Mouse (Mus musculus): ENCODE results near the gene Ubald2.
"Not testable (repeated sequence)": the region's sequence is repeated elsewhere in the genome, so short reads cannot be mapped to it uniquely, and the experiment has no call there.

Ubald2 gene

DNA sequence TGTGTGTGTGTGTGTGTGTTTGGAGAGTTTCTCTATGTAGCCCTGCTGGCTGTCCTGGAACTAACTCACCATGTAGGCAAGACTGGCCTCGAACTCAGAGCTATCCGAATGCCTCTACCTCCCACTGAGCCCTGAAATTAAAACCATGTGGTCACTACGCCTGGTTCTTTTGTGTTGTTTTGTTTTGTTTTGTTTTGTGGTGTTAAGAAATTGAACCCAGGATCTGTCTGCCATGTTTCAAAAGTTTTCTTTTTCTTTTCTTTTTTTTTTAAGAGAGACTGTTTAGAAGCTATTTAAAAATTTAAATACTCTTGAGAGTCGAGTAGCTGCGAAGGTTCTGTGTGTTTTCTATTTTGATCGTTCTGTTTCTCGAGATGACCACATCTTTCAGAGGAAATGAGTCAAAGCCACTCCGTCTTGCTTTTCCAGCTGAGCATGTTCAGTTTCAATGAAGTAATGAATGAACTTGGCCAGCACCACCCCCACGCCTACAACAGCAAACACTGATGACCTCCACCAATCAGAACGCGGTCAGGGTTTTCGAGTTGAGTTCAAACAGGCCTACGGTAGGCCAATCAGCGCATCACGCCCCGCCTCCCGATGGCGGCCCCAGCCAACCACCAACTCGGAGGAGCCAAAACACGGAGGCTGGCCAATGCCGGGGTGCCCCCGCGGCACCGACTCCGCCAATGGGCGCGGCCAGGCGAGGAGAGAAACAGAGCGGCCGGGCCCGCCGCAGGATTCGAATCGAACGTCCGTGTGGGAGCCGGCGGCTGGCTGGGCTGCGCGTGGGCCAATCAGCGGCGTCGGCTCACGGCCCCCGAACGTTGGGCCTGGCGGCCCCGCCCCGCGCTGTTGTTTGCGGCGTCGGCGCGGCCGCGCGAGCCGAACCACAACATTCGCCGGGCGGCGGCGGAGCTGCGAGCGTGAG lies at the start of gene Ubald2:
Gene Ubald2 (plus strand): TSS at position 739 of the 931 bp plus-strand sequence.
- DNase-seq (ENCODE audit: low spot score) = peak; percentile 100

DNA sequence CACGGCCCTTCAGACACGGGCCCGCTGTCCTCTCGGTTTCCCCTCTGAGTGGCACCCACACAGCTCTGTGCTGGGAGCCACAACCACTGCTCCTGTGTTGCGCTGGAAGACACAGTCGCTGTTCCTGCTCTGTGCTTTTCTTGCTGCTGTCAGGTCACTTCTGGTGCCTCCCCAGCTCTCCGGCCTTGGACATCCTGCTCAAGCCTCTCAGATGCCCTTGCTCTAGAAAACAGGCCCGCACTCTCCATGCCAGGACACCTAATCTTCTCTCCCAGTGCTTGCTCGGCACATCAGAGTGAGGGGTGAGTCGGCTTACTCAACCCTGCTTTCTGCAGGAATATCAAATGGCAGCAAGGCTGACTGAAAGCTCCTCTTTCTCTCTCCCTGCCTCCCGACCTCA lies 49.7 kb upstream of the Ubald2 start:
- DNase-seq (ENCODE audit: low spot score) = no peak

DNA sequence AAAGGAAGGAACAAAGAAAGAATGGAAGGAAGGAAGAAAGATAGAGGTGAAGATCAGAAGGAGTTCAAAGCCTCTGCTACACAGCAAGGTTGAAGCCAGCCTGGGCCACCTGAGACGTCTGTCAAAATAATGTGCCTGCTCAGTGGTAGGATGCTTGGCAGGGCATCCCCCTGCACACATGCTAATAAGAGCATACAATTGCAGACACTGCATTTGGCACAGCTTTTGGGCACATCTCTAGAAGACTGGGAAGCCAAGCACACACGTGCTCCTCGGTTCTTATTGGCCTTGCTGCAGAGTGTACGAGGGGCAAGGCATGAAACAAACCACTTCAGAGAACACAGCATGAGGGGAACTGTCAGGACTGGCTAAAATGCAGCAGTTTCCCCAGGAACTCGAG lies 47.9 kb upstream of the Ubald2 start:
- DNase-seq (ENCODE audit: low spot score) = no peak

DNA sequence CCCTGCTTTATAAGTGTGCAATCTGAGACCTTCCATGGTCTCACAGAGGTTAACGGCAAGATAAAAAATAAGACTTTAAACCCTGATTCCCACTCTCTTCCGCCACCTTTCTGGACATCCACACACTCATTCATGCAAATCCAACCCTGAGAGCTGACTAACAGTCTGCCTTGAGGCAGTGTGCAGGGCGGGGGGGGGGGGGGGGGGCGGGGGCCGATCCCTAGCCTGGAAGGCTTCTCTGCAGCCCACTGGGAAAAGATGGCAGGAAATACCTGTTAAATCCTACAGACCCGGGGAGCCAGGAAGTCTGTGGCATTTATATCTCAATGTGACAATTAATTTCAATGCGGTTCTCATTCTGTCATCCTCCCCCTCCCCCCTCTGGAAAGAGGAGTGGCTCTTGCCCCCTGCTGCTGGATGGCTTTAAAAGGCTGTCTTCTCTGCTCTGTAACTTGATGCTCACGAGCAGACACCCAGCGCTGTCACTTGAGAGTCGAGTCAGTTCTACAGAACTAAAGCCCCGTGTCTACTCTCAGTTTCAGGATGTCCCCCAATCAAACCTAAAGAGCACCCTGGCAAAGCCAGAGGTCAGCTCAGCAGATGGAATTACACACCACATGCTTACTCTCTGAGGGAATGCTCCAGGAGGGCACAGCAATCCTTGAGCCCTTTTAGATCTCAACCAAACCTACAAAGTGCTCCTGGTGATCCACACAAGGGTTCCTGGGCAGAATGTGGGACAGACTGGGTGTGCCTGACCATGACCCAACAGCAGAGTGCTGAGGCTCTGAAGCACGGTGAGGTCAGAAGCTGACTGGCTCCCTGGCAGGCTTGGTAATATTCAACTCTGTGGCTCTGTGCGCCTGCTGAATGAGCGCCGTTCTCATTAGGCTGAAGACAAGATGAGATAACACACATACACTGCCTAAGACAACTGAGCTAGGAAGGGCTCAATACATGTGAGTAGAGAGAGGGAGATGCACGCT lies 46.5 kb upstream of the Ubald2 start:
- peak; percentile 22 for DNase-seq (ENCODE audit: low spot score)

DNA sequence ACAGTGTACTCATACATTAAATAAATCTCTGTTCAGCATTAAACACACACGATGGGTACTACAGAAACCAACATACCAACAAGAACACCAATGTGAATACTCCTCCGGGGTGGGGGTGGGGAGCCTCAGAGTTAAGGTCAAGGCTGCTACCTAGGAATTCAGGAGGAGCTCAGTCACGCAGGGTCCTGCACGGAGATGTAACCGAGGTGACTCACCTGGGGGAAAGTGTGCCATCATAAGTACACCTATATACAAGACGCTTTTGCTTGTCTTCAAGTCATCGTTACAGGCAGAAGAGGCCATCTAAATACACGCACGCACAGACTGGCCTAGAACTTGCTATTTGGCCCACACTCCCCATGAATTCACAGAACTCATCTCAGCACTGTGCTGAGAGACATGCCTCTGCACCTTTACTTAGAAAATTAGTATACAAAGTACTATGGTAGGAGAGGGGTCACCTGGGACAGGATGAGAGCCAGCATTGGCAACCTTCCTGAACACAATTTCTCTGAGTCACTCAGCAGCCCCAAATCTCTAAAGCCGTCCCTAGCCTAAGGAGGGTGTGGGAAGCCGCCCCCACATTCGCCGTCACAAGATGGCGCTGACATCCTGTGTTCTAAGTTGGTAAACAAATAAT lies 44.9 kb upstream of the Ubald2 start:
- DNase-seq (ENCODE audit: low spot score) = peak; percentile 79

DNA sequence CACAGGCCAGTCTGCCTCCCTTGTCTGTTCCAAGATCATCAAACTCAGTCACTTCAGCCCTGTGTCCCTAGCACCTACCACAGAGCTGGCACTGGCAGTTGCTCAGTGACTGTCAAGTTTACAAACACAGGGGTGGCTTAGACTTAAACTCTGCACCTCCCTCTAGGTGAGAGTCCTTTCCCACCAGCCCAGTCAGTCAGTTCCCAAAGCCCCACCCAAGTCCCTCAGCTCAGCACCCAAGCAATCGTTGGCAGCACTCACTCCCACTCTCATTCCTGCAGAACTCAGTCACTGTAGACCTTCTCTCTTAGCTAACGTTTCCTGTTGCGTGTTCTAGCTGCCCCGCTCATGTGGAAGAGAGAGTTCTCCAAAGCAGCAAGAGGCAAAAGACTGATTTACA lies 39.1 kb upstream of the Ubald2 start:
- DNase-seq (ENCODE audit: low spot score) = peak; percentile 19

DNA sequence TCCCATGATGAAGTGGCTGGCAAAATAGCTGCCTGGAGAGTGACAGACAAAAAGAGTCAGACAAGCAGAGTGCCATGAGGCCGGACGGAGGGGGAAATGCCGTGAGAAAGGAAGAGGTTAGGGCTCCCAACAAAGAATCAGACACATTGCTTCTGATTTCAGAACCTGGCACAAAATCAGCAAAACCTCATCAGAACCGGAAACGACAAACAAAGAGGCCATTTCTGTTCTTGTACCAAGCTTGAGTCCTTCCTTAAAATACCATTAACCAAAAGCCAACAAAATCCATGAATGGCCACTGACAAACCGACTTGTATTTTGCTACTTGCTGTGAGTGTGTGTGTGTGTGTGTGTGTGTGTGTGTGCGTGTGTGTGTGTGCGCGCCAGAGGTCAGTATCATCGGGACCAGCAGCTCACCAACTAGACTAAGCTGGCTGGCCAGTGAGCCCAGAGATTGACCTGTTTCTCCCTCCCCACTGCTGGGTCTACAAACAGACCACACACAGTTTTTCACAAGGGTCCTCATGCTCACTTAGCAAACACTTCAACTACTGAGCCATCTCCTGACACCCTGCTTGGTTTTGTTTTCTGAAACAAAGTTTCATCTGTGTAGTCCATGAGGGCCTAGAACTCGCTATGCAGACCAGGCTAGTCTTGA lies 37.5 kb upstream of the Ubald2 start:
- DNase-seq (ENCODE audit: low spot score) = no peak

DNA sequence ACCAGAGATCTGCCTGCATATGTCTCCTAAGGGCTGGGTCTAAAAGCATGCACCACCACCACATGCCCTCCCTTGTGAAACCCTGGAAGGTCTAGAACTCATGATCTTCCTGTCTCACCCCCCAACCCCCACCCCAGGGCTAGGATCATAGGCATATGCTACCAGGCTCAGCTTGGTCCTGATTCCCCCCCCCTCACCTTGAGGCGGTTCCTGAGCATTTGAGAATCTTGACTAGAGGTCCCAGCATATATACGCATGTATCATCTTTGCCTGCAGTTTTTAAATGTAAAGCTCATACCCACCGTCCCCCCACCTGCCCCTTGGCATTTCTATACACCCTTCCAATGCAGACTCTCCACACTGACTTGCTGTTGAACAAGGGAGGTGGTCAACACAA lies 37.0 kb upstream of the Ubald2 start:
- no peak for DNase-seq (ENCODE audit: low spot score)

DNA sequence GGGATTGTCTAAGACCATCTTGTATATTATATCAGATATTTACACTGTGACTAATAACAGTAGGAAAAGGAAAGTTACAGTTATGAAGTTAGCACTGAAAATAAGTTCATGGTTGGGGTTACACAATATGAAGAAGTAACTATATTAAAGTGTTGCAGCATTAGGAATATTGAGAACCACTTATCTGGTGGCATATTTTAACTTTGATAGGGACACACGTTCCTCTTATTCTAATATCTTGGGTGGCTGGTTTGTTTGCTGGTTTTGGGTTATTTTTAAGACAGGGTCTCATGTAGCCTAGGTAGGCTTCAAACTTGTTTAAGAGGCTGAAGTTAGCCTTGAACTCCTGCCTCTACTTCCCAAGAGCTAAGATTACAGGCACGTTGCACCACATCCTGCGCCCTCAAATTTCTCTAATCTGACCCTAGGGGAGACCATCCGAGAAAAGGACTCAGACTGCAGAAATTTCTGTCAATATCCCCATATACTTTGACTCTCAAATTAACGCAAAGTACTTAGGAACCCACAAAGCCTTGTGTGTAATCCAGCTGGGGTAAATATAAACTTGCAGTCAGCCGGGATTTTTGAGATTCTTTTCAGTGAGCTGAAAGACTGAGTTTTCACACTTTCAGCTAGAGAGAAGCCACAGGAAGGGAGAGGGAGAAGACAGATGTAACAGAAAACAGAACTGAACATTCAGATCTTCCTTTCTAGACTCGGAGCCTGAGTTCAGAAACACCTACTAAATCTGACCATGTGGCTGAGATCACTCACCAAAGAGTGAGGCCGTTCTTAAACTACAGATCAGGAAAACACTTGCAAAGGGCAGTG lies 36.2 kb upstream of the Ubald2 start:
- DNase-seq (ENCODE audit: low spot score) = no peak

DNA sequence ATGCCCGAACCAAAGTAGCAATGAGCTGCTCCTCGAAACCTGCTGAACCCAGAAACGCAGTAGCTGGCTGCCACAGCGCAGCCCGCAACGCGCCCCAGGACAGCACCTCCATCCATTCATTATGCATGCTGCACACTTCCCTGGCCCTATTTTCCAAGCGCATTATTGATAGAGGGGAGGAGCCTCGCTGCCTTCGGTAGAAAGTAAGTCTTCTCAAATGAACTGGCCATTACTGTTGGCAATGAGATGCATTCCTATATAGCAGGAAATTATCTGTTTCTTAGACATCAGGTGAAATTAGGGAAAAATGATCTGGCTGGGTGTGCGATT lies 35.6 kb upstream of the Ubald2 start:
- DNase-seq (ENCODE audit: low spot score) = no peak

DNA sequence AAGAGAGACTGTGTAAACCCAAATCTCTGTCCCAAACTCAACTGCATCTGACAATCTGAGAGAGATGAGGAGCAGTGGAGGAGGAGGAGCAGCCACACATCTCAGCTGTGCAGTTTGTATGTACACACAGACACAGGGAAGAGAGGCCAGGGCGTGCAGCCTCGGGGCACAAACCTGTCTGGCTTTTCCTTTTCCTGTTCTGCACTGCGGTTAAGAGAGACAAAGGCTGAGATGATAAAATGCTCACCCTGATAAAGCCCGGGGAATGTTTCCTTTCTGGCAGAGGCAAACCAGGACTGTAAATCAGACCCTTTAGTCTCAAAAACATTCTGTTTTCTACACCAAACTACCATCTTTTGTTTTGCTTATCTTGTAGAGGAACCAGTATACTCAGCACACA lies 33.3 kb upstream of the Ubald2 start:
- no peak for DNase-seq (ENCODE audit: low spot score)

DNA sequence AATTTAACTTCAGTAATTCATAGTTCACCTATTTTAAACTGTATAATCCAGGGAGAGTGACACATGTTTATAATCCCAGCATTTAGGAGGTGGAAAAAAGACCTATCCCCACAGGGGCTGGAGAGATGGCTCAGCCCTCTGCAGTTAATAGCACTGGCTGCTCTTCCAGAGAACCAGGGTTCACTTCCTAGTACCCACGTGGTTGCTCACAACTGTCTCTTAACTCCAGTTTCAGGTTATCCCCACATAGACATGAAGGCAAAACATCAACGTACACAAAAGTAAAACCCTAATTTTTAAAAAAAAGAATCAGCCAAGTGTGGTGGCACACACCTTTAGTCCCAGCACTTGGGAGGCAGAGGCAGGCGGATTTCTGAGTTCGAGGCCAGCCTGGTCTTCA lies 28.3 kb upstream of the Ubald2 start:
- DNase-seq (ENCODE audit: low spot score) = no peak

DNA sequence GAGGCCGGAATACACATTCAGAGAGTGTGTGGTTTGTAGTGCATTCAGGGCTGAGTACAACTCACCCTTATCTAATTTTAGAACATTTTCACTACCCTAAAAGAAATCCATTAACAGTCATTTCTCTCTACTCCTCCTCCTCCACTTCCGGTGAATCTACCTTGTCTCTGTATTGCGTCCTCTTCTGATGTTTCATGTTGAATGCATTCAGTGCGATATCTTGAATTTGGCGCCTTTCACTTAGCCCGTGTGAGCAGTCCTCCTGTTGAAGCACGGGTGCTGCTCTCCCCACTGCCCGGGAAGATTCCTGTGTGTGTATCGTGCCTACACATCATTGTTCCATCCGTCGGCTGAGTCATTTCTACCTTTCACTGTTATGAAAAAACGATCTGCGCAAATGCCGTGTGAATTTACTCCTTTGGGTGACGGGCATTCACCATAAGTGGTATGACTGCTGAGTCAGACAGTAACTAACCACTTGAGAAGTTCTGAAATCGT lies 27.6 kb upstream of the Ubald2 start:
- peak; percentile 74 for DNase-seq (ENCODE audit: low spot score)

DNA sequence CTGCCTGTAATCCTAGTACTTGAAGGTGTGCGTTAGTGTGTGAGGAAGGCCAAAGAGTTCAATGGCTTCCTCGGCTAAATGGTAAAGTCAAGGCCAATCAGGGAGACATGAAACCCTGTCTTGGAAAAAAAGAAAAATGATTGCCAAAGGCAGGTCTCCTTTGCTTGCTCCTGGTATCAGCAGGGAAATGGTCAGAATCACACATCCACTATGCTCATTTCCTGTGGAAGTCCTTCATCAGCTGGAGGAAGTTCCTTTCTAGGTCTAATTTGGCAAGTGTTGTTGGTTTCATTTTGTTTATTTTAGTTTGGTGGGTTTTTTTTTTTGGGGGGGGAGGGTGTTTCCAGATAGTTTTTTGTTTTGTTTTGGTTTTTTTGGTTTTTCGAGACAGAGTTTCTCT lies 24.9 kb upstream of the Ubald2 start:
- DNase-seq (ENCODE audit: low spot score) = no peak

DNA sequence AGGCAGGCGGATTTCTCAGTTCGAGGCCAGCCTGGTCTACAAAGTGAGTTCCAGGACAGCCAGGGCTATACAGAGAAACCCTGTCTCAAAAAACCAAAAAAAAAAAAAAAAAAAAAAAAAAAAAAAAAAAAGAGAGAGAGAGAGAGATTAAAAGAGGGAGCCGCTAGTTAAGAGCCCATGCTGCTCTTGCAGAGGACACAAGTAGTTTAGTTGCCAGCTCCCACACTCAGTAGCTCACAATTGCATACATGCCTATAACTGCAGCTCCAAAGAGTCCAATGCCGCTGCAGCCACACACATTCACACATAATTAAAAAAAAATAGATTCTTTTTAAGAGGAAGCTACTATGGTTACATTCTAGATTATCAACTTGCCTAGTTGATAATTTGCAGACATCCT lies 23.5 kb upstream of the Ubald2 start:
- not testable (repeated sequence) for DNase-seq (ENCODE audit: low spot score)

DNA sequence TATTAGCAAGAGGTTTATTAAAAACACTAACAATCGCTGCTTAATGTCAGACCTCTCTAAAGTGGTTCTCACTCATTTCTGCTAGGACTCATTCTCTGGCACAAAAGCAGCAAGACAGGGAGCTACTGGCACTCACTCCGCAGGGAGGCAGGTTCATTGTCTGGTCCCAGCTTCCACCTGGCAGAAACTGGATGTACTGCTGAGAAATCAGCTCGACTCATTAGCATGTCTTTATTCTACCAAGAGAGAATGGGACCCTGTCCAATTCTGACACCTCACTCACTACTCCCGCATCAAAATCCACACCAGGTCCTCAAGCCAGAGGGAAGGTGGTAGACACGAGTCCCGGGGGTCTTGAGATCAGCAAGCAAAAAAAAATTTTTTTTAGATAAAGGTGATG lies 22.3 kb upstream of the Ubald2 start:
- no peak for DNase-seq (ENCODE audit: low spot score)

DNA sequence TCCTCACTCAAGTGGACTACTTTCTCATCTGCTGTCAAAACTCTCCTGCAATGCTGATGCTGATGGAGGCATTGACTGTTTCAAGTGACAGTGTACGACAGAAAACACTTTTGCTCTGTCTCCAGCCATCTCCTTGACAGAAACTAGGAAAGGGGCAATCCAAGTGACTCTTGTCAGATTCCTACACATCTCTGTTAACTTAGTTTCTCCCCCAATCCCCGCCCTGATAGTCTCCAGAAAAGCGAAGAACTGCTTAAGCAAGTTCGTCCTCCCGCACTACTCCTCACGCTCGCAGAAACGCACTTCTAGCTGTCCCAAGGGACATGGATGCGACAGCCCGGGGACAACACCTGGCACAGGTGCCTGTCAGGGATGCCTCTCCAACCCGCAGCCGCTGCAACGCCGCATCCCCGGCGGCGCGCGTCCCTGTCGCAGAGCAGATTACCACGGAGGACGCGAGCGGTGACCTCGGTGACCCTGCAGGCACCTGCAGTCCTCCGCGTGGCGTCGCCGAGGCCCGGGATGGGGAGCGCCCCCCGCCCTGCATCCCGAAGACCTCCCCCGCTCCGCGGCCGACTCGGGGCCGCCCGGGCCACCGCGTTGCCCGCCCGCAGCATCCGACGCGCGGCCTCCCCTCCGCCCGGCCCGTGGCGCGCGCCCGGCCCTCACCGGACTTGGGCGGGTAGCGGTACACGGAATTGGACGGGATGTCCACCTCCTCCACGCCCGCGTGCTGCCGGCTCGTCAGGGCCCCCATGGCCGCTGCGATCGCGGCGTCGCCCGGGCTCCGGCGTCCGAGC lies 21.7 kb upstream of the Ubald2 start:
- DNase-seq (ENCODE audit: low spot score) = peak; percentile 45

DNA sequence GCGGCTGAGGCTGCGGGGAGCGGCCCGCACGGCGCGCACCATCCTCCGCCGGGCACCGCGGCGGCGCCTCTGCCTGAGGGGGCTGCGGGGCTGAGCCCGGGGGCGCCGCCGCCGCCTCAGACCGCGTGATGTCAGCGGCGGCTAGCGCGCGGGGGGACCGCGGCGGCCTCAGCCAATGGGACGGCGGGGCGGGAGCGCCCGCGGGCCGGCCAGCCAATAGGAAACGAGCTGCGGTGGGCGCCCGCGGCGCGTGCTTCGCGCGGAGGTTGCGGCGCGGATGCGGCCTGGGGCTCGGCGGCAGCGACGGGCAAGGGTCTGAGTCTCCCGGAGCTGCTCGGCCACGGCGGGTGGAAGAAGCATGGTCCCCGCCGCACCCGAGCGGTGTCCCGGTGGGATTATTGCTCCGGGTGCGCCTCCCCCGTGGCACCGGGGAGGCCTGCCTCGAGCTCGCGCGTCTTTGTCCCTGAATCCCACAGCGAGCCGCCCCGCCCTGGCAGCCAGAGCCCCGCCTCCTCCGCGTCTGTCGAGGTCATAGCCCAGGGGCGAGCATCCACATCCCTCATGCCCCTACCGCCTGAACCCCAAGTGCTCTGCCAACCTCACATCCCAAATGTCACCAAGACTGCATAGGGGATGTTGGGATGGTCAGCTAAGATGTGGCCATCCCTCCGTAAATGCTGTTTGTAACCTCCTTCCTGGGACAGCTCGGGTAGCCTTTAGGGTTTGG lies 20.8 kb upstream of the Ubald2 start, which contains the start of gene Rnf157:
Gene Rnf157 (minus strand): TSS at position 129 of the 727 bp plus-strand sequence.
- DNase-seq (ENCODE audit: low spot score) = peak; percentile 72

DNA sequence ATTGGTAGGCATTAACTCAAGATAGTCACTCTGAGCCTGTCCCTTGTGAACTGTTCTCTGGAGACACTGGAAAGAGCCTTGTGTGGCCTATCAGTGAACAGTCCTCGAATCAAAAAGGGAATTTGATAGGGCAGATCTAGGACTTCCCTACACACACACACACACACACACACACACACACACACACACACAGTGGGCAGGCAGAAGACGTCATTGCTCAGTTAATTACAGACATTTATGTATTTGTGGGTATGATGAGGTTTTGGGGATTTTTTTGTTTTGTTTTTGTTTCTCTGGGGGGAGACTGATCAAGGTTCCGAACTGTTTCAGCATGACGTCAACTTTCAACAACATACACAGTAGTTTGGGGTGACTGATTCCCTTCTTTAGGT lies 20.3 kb upstream of the Ubald2 start:
- DNase-seq (ENCODE audit: low spot score) = peak; percentile 46
